Mouse (Mus musculus) liver, embryonic 14.5 days (tissue): ENCODE measurements around the gene Izumo1r.

ENCODE experiments used
- CTCF ChIP-seq: IDR thresholded peaks from 2 replicates; pipeline ENCODE4 v1.5.1; 2016; ENCODE audit warnings: antibody characterized with exemption, low read depth, control low read depth
- EP300 ChIP-seq: IDR thresholded peaks from 2 replicates; pipeline ENCODE4 v1.6.1; 2016; ENCODE audit warnings: antibody characterized with exemption, low read depth

- TF ChIP-seq CTCF, result no peak
- no peak for TF ChIP-seq EP300
Measured at GRCm38 (mm10) chr9:14909981-14910380, 6.2 kb upstream of the Izumo1r start.
